Mouse (Mus musculus) cerebellum, adult 18-20 months (tissue): ENCODE results near the gene Glipr1l3.
"Not testable (repeated sequence)": the region's sequence is repeated elsewhere in the genome, so short reads cannot be mapped to it uniquely, and the experiment has no call there.

Source experiments
- DNase-seq, 2 experiments: peaks; one replicate each; pipeline ENCODE4 v3.0.0; 2021

Glipr1l3 gene

DNA sequence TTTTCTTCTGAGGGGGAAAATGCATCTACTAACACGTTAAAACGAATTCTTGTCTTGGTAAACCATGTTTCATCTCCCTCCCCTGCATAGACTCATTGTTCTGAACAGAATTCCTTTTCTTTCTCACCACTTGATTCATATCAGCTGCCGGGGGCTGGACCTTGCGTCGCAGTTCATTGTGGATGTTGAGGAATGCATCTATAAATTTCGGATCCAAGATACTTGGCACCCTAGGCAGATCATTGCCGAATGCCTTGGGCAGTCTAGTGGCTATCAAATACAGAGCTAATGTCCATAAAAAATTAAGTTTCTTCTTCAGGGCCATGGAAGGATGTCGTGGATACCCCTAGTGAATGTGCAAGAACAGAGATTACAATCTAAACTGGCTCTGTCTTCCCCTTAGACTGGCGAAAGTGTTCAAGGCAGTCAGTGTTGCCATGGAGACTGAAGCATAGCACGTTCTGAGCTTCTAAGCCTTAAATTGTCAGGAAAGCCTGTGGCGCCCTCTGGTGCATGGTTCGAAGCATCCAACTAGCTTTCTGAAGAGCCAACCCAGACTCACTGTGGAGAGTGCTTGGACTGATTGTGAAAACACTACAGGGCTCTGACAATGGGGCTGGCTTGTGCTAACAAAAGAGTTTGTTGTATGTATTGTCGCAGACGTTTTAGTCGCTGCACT, at the start of gene Glipr1l3:
Gene Glipr1l3 (minus strand): TSS at position 446 of the 679 bp plus-strand sequence.
- peak; percentile 55 to 63 for DNase-seq

DNA sequence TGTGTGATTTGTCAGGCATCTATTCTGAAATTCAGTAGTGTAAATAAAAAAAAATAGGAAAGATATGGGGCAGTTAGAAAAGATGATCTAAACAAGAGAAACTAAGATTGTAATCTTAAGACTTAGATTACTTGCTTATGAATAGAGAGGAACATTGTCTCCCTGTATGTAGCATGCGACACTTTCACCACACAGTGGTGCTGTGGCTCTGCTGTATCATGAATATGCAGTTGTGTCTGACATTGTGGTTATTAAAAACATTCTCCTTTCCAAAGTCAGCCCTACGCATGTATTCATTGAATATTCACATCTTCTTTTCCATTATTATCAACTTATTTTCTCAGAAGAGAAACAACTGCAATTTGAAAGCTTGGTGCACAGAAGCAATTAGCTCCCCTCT, 43.3 kb upstream of the Glipr1l3 start:
- DNase-seq, result no peak

DNA sequence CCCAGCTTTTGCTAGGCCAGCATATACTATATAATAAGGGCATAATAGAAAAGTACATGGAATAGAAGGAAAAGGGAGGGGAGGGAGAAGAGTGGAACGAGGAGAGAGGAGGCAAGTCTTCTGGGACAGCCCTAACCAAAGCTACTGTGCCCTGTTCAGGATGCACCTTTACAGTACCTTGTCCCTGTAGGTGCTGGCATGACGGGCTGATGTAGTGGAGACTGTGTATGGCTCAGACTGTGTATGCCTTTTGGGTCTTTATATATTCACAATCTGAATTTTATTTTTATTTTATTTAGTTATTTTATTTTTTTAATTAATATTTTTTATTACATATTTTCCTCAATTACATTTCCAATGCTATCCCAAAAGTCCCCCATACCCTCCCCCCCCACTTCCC, 33.8 kb upstream of the Glipr1l3 start:
- not testable (repeated sequence) for DNase-seq

DNA sequence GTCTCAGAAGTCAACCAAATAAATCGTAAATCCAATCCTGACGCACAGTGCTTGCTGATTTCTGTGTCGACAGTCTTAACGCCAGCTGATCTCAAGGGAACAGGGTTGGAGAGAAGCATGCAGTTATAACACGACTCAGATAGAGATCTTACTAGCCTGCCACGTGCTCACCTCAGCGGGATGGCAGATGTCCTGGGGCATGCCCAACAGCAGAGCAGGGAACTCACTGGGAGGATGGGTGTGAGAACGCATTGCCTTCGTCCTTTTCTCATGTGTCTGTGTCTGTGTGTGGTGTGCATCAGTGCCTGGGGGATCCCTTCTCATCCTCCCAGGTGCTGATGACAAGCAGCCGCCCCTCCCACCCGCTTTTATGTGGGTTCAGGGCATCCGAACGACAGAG, 16.9 kb upstream of the Glipr1l3 start:
- DNase-seq, result not testable (repeated sequence)

DNA sequence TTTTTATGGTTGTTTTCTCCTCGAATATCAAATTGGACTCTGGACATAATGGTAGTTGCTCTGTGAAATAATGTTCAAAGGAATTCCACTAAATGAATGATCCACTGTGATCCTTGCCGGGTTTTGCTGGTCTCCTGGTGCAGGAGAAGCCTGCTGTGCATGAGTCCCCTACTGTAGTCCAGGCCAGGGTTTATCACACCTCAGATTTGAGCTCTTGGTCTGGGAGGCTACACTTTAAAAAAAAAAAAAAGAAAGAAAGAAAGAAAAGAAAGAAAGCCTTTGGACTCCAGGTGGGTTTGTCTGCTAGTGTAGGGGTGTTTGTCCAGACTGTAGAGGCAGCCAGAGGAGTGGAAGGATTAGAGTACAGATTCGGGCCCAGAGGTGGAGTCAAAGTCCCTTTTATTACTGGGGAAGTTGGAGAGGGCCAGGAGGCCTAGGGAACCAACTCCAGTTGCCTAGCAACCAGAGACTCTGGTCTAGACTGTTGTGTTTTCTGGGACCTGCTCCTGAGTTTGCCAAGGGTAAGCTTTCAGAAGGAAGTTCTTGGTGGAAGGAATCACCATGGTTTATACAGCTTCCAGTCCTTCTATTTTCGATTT, 3.1 kb upstream of the Glipr1l3 start, which contains the start of gene Caps2:
Gene Caps2 (plus strand): TSS at position 454 of the 599 bp plus-strand sequence.
- DNase-seq, result no peak

DNA sequence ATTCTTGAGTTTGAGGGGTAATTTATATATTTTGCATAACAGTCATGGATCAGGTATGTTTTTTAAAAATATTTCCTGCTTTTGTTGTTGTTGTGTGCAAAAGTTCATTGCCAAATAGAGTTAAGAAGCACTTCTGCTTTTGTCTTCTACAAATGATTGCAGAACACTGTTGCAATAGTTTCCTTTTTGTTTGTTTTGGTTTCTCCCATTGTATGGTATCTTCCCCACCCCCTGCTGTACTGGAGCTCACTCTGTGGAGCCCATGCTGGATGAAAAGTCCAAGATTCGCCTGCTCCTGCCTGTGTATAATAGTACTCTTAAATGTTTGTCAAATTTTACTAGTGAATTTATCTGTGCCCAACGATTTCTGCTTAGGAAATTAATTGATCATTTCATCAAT, 20.3 kb downstream of the Glipr1l3 start:
- DNase-seq, result no peak

DNA sequence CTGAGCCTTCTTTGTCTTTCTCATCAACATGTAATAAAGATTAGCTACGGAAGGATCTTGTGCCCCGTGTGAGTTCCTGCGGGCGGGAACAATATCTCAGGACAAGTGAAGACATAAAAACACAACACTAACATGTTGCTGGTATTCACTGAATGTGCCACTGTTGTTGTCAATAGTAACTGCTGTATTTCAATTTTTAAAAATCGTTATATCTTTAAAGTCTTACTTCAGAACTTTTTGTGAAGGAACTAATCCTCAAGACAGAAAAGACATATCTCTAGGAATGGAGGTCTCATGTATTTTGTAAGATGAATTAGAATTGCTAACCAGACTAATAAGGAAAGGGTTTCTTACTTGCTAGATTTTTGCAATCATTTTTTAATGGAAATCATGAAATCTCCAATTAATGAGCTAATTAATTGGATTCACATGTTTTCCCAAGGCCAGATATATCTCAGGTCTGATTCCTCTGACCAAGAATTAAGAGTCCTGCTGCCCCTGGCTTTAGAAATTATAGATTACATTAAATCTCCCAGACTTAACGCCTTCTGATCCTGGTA, 21.2 kb downstream of the Glipr1l3 start:
- no peak for DNase-seq

DNA sequence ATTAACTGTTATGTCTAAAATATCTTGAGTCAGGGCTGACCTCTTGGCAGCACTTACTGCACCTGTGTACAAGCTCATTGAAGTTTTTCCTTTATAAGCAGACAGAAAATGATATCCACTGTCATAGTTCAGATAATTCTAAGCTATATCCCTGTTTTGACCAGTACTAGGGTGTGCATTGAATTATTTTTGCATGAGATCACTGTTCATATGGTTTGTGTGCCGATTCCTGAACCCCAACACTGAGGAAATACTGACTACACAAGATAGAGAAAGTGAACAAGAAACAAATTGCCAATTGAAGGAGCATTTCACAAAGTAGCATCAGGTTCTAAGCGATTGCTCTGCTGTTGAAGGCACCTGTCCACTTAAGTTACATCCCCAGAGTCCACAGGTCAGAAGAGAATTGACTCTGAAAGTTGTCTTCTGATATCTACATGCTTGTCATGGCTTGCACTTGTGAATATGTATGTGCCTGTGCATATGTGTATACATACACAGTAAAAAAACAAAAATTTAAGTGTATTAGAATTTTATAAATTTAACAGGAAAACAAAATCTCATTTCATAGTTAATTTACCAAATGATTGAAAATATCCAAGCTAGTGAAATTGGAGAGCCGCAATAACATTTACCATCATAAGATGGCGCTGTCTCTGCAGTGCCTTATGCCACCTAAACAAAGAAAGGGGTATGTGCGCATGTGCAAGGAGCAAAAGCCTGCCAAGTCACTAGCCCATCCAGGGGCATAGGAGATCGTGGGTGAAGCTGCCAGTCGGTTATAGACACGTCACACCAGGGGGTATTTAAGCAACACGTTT, 21.9 kb downstream of the Glipr1l3 start:
- peak in 1 of 2 experiments; percentile 14 for DNase-seq

DNA sequence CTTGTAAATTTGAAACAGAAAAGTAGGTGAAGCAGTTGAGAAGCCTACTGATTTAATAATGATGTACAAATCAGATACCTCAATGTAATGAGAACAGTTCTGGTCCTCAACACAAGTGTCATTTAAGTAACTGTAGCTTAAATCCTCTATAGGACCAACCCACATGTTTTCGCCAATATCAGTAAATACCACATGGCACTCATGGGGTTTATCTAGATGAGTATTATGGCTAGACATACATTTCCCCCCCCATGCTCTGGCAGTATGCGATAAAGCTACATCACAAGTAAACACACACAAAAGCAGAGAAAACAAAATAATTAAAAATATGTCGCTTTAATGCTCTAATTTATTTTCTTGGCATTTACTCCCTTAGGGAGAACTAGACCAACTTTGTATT, 27.9 kb downstream of the Glipr1l3 start:
- no peak for DNase-seq

DNA sequence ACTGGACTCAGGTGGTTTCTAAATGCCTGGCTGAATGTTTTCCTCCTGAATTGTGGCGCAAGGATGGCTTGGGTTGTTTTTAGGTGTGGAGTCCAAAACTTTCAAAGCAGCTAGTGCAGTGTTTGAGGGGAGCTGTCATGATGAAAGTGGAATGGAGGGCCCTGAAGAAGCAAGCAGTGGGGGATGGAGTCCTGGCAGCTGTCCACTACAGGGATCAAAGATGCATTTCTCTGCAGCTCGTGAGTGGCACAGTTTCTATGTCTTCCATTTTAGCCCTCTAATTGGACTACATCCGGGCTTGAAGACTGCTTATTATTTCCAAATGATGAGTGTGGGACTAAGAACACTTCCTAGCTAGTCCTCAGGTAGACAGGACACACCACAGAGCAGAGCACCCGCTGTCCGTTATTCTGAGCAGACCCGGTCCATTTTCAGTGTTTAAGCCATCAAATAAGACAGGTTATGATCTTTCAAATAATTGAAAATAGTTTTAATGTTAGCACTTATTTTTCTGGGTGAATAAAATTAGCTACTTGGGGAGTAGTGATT, 32.4 kb downstream of the Glipr1l3 start:
- not testable (repeated sequence) for DNase-seq

DNA sequence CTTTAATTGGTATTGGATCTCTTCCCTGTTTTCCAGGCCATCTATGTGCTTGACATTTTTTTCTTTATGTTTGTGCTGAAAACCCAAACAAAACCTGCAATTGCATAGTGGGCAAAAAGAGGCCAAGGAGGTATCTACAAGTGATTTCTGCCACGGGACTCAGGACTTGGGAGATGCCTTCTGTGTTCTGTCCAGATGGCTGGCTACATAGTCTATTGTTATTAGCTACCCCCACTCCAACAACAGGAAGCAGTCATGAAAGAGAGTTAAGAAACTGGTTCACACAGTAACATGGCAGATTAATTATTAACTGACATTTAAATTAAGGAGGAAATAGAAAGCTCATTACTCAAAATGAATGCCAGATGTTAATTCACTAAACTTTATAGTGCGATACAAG, 35.0 kb downstream of the Glipr1l3 start:
- DNase-seq, result not testable (repeated sequence)

DNA sequence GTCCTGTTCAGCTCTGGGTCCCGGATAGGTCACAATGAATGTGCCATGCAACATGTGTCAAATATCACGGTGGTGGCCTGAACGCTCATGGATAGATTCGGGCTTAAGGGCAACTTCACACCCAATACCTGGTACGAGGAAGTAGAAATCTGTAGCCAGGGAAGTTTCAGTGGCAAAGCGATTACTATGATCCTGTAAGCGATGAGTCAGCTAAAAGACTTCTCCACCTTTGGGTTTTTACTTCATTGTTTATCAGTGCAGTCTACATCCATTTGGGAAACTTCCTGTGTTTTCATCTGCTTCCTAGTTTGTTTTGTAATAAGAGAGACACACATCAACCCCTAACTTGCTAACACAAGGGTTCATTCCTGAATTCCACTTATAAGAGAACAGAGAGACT, 49.7 kb downstream of the Glipr1l3 start:
- no peak for DNase-seq

DNA sequence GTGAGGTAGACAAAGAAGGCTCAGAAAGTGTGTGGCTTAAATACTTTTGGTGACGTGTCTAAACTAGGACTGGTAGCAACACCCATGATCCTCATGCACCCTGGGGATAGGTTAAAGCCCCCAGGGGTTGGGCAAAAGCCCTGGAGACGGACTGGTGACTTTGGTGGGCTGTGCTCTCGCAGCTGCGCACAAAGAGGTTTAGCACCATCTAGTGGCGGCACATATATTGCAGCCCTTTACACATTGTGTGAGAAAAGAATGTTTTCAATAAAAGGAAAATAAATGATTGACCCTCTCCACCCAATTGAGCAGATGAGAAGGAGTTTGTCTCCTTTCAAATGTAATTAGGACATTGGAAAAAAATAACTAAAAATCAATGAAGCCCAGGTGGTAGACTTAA, 54.3 kb downstream of the Glipr1l3 start:
- DNase-seq, result peak; percentile 14 to 42
